Mouse (Mus musculus) small intestine, adult 2 months (tissue): ENCODE results near the gene Tns1. TPM values are rescaled to one million over a fixed set of nuclear protein-coding genes. Genes with fewer than 3 reads are reported as not detected.

ENCODE experiments used
- H3K27ac ChIP-seq: fragments of 200-500 bp; 2 replicates; pipeline ENCODE4 v1.5.1; 2012; ENCODE audit warnings: low read depth, low read length, control low read depth, inconsistent platforms; ENCODE audit not compliant: insufficient read depth
- H3K27me3 ChIP-seq: fragments of 200-500 bp; 2 replicates; pipeline ENCODE4 v1.6.1; 2012; ENCODE audit warnings: mild to moderate bottlenecking, moderate library complexity, low read length, inconsistent platforms; ENCODE audit not compliant: control insufficient read depth, insufficient read depth
- H3K36me3 ChIP-seq: fragments of 200-500 bp; 2 replicates; pipeline ENCODE4 v1.6.1; 2012; ENCODE audit warnings: mild to moderate bottlenecking, low read length, control low read depth, inconsistent platforms; ENCODE audit not compliant: control insufficient read depth, insufficient read depth
- H3K4me1 ChIP-seq: fragments of 200-500 bp; 2 replicates; pipeline ENCODE4 v1.6.1; 2012; ENCODE audit warnings: low read length, inconsistent platforms, mixed read lengths; ENCODE audit not compliant: control insufficient read depth, insufficient read depth, insufficient read length
- H3K4me3 ChIP-seq: fragments of 200-500 bp; 2 replicates; pipeline ENCODE4 v1.5.1; 2012; ENCODE audit warnings: low read depth, mild to moderate bottlenecking, control low read depth, inconsistent platforms, low read length, moderate library complexity
- CTCF ChIP-seq: fragments of 200-500 bp; IDR thresholded peaks from 2 replicates; pipeline ENCODE4 v1.5.1; 2012; ENCODE audit warnings: low read depth, mild to moderate bottlenecking, control low read depth, inconsistent platforms, low read length, moderate library complexity, mixed read lengths; ENCODE audit not compliant: insufficient replicate concordance, insufficient read length; ENCODE audit errors: extremely low read depth
- POLR2A ChIP-seq: fragments of 200-500 bp; IDR thresholded peaks from 2 replicates; pipeline ENCODE4 v1.6.1; 2012; ENCODE audit warnings: low read depth, mild to moderate bottlenecking, control low read depth, inconsistent platforms, low read length, moderate library complexity
- WGBS: fragments of 180-500 bp; shearing (Covaris S2); methylation state at CpG from one replicate; pipeline ENCODE4 v1.1.7; 2018; 5-methylcytosine and 5-hydroxymethylcytosine counted together
- polyA plus RNA-seq: library from polyadenylated mRNA; depleted of rRNA; stranded (reverse); fragments of >200 nt; gene quantifications from 2 replicates; pipeline ENCODE4 v1.2.3, GENCODE M21; 2012

Tns1 gene
- polyA plus RNA-seq, 1 experiment = 79.6 TPM

DNA sequence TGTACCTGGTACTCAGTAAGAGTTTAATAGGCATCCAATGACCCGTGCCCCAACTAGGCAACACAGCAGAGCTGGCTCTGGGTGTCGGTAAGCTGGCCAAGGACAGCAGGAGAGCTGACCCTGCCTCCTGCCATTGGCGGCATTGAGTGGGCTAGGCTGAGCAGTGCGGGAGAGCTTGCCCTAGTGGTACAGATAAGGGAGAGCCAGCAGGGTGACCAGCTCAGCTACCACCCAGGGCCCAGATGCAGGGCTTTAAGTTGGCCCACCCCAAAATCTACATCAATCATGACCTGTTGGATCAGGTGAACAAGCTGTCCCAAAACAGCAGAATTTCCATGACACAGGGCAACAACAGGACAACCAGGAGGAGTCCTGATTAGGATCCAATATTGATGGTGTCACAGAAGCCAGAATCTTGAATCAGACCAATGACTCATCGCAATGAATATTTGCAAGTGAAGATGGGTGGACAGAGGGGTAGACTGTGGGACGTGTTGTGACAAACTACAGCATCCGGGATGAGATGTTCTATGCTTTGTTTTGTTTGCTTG, 54.2 kb downstream of the Tns1 start:
- H3K4me3 ChIP-seq = no peak overlapping the region
- H3K27me3 ChIP-seq = peaks cover 9% of the 10 kb centered on the region; the same call in 1 of the 2 replicates
- no peaks in the 10 kb centered on the region for H3K36me3 ChIP-seq
- 69% methylated on average over 7 of the region's 7 CpGs for WGBS
- H3K4me1 ChIP-seq = no peaks in the 10 kb centered on the region; the same call in 1 of the 2 replicates
- H3K27ac ChIP-seq = no peak overlapping the region
- TF ChIP-seq CTCF (no peak), POLR2A (no peak)

DNA sequence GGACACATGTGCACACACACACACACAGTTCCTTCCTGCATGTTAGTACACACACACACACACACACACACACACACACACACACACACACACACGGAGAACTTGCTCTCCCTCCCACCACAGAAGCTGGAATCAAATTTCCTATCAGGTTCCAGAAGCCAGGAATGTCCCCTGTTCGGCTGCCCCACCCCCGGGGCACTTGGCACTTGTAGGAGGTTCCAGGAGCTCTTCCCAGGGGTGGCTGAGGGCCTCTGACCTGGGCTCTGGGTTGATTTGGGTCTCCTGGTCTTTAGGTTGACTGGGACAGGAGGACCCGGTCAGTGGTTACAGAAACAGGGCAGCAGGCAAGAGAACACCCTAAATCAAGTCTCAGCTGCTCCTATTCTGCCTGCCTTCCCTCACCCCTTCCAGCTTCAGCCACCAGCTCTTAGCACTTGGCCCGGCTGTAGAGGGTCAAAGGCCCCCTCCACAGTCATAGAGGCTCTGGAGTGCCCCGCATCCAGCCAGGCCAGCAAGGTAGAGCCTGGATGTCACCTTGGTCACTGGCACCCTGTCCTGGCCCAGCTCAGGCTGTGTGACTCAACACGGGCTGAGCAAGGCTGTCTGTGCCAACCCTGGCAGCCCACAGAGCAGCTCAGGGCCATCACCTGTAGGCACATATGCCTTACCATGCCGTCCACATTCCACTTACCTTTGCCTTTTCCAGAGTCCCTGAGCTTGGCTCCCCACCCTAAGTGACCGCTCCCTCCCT, 55.0 kb downstream of the Tns1 start:
- peak overlapping the region; percentile 35; the same call in 1 of the 2 replicates for H3K4me3 ChIP-seq
- no peaks in the 10 kb centered on the region; the same call in 1 of the 2 replicates for H3K4me1 ChIP-seq
- TF ChIP-seq POLR2A (no peak), CTCF (no peak)
- WGBS = 41% methylated on average over 9 of the region's 9 CpGs
- H3K27me3 ChIP-seq = peaks cover 9% of the 10 kb centered on the region; the same call in 1 of the 2 replicates
- H3K36me3 ChIP-seq = no peaks in the 10 kb centered on the region
- H3K27ac ChIP-seq = no peak overlapping the region

DNA sequence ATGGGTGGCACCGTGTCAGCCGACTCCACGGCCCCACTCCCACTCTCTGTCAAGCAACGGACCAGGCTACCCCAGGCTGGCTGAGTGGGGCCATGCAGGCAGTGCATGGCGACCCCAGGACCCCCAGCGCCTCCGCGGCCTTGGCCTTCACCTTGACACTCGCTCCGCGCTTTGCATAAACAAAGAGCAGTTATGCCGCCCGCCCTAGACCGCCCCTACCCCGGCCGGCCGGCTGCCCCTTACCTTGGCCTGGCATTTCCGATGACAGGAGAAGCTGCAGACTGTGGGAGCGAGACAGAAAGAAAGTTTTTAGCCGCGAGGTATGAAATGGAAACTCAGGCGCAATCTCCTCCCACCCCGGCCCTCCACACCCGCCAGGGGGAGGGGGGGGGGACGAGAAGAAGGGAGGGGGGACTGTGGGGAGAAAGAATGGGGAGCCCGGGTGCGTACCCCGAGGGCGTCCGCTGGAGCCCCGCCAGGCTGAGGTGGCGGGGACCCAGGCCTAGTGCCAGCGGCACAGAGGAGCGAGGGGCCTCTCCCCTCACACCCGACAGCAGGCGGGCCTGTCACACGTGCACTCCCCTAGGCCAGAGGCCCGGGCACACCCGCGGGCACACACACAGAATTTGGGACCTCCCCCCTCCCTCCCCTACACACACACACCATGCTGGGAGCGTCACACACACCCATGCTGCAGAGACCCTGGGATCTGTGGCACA, 55.7 kb downstream of the Tns1 start:
- 3% methylated on average over 40 of the region's 41 CpGs for WGBS
- Histone ChIP-seq H3K4me3 (peak overlapping the region; percentile 40), H3K27me3 (peaks cover 9% of the 10 kb centered on the region; the same call in 1 of the 2 replicates), H3K4me1 (no peaks in the 10 kb centered on the region; the same call in 1 of the 2 replicates), H3K27ac (no peak overlapping the region), H3K36me3 (no peaks in the 10 kb centered on the region)
- TF ChIP-seq POLR2A = no peak
- TF ChIP-seq CTCF = no peak

DNA sequence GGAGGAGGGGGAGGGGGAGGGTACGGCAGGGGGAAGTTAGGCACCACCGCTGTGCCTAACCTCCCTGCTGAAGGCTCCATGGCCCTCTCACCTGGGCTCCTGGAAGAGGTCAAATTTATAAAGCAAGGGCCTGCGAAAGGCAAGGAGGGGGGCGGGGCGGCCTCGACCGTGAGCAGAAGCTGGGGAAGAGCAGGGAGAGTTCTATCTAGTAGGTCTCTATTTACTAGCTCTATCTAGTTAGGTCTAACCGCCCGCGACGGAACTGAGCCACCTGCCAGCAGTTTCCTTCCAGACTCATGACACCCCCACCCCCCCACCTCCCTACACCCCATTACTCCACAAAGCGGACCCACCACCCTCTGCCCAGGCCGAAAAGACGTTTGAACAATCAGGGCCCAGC, 56.4 kb downstream of the Tns1 start:
- no peaks in the 10 kb centered on the region for H3K36me3 ChIP-seq
- TF ChIP-seq CTCF (no peak), POLR2A (no peak)
- H3K4me1 ChIP-seq = no peaks in the 10 kb centered on the region; the same call in 1 of the 2 replicates
- H3K4me3 ChIP-seq = peak overlapping the region; percentile 40
- H3K27ac ChIP-seq = no peak overlapping the region
- H3K27me3 ChIP-seq = peaks cover 9% of the 10 kb centered on the region; the same call in 1 of the 2 replicates
- 27% methylated on average over 14 of the region's 14 CpGs for WGBS

DNA sequence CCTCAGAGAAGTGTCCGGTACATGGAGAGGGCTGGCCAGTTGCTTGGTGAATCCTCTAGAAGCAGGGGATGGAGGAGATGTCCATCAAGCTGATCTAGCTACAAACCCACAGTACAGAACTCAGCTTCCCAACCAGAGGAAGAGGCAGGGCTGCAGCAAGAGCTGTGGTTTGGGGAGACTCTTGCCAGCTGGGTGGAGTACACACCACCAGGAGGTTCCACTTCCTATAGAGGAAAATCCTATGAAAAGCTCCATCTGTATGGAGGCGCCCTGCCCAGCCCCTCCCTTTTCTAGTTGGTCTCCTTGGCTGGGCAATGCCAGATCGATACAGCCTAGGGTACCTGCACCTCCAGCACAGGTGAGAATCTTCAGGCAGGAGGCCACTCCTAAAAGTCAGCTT, 57.7 kb downstream of the Tns1 start:
- Histone ChIP-seq H3K4me3 (no peak overlapping the region), H3K4me1 (no peaks in the 10 kb centered on the region; the same call in 1 of the 2 replicates), H3K36me3 (no peaks in the 10 kb centered on the region), H3K27me3 (peaks cover 9% of the 10 kb centered on the region; the same call in 1 of the 2 replicates), H3K27ac (no peak overlapping the region)
- TF ChIP-seq POLR2A (no peak), CTCF (no peak)
- 74% methylated on average over 3 of the region's 3 CpGs for WGBS

DNA sequence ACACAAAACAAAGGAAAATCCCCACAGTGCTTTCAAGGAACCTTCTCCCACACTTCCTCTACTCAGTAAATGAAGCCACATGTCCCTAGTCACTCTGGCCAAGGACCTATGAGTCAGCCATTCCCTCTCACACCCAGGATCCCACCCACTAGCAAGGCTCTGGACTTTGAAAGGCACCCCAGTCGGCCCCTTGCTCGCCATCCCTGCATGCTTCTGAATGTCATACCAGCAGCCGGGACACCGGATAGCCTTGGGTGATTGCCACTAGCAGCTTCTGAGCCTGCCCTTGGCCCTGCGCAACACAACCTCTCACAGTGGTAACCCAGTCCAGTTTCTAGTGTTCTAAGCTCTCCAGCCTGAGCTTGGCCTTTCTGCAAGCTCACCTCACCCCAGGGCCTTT, 58.2 kb downstream of the Tns1 start:
- Histone ChIP-seq H3K4me3 (no peak overlapping the region), H3K27ac (no peak overlapping the region), H3K4me1 (no peaks in the 10 kb centered on the region; the same call in 1 of the 2 replicates), H3K27me3 (peaks cover 9% of the 10 kb centered on the region; the same call in 1 of the 2 replicates), H3K36me3 (no peaks in the 10 kb centered on the region)
- TF ChIP-seq POLR2A = no peak
- TF ChIP-seq CTCF = no peak
- WGBS = 57% methylated on average over 5 of the region's 5 CpGs

DNA sequence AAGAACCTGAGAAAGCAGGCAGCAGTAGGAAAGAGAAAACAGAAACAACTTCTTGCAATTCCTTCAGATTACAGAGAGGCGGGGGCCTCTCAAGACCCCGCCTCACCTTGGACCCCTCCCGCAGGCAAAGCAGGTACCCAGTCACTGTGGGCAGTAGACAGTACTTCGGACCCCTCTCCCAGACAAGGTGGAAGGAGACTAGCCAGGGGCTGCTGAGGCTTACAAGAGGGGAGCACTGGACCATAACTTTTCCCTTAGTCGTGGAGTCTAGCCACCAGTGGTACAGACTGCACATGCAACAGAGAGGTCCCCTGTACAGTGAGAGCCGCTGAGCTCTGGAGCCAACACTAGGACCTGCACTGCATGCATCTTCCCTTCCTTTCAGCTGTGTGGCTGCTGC, 64.2 kb downstream of the Tns1 start:
- no peak overlapping the region for H3K27ac ChIP-seq
- H3K36me3 ChIP-seq = no peaks in the 10 kb centered on the region
- WGBS = 54% methylated on average over 6 of the region's 6 CpGs
- TF ChIP-seq CTCF (no peak), POLR2A (no peak)
- H3K27me3 ChIP-seq = no peaks in the 10 kb centered on the region
- no peaks in the 10 kb centered on the region for H3K4me1 ChIP-seq
- no peak overlapping the region for H3K4me3 ChIP-seq
